10 mouse cellular contexts compared by ENCODE assay signal in the genomic region with DNA sequence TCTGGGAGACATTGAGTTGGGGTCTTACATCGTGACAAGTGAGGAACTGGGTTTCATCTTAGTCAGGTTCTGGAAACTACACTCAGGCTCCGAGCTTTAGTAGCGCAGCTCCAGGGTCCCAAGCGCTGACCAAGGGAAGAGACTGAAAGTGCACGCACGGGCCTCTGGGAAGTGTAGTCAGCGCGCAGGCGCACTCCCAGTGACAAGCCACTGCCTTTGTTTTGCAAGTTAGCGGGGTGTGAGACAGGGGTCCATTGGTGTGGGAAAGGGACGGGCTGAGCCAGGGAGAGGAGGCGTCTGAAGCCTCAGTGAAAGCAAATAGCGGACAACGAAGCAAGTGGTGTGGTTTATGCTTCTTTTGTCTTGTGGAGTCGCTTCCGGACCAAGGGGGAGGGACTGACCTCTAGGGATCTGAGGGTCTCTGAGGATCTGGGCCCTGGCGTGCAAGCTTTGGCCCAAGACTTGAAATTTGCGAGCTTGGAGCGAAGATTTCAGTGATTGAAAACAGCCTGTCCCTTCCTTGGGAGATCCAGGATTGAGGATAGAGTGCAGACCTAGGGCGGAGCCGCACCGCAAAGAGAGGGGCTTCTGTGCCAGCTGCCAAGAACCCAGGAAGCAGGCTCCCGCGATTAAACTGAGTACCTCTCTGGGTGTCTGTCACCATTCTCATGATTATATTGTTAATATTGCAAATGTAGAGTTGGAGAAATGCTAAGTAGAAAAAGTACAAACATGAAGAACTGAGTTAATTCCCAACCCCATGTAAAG. TPM values are rescaled to one million over a fixed set of nuclear protein-coding genes. Genes with fewer than 3 reads are reported as not detected.
DNase-seq lines count a peak whose midpoint lies in the region; ATAC-seq lines count a peak whose summit lies in the region.
"Had no signal": no experiment of that assay in that cellular context is flagged by ENCODE, and none has a peak within 500 bp of the region (broad histone marks: within the 10 kb centered on the region; RNA-seq: fewer than 3 reads in every experiment).

No protein-coding gene starts in this region.

- peak overlapping the region; percentile 78 for H3K4me3 ChIP-seq in megakaryocyte, embryonic 14.5 days (replicated peaks)
- H3K4me3 ChIP-seq in limb, embryonic 13.5 days: no peak overlapping the region
- peak overlapping the region; percentile 16; the same call in 1 of the 2 replicates for H3K4me3 ChIP-seq in stomach, embryonic 16.5 days (replicated peaks; ENCODE audit: low read length)
- H3K4me3 ChIP-seq: liver, embryonic 15.5 days had no signal

- no peak for ATAC-seq in megakaryocyte, adult 5-6 weeks (ENCODE audit: poor library complexity, severe bottlenecking)
- no peak for ATAC-seq in limb, embryonic 13.5 days (ENCODE audit: low FRiP score, low read depth)
- ATAC-seq in stomach, embryonic 16.5 days (ENCODE audit: insufficient read depth, low FRiP score): no peak

- no peaks in the 10 kb centered on the region for H3K27me3 ChIP-seq in megakaryocyte, embryonic 14.5 days (replicated peaks)
- H3K27me3 ChIP-seq in limb, embryonic 13.5 days: no peaks in the 10 kb centered on the region
- H3K27me3 ChIP-seq in stomach, embryonic 16.5 days (ENCODE audit: control insufficient read depth, insufficient read depth, low read length): no peaks in the 10 kb centered on the region
- H3K27me3 ChIP-seq: liver, embryonic 15.5 days had no signal

- peak; percentile 6 to 8 for DNase-seq in cerebellum, postnatal 25 days
- DNase-seq in cerebellum, adult 11-12 months: no peak
- DNase-seq in layer of hippocampus, adult 18-20 months (ENCODE audit: low spot score in 2 of 2): no peak
- no peak for DNase-seq in adrenal gland, postnatal 25 days

- H3K36me3 ChIP-seq in megakaryocyte, embryonic 14.5 days (replicated peaks; ENCODE audit: low read length): no peaks in the 10 kb centered on the region
- no peaks in the 10 kb centered on the region for H3K36me3 ChIP-seq in limb, embryonic 13.5 days
- H3K36me3 ChIP-seq in stomach, embryonic 16.5 days (ENCODE audit: control insufficient read depth, insufficient read depth, low read length): no peaks in the 10 kb centered on the region
- H3K36me3 ChIP-seq: liver, embryonic 15.5 days had no signal

- H3K9ac ChIP-seq in limb, embryonic 13.5 days: no peak overlapping the region
- H3K9ac ChIP-seq in stomach, embryonic 16.5 days (ENCODE audit: low read length): no peak overlapping the region
- H3K9ac ChIP-seq: liver, embryonic 15.5 days had no signal

- H3K9me3 ChIP-seq in megakaryocyte, embryonic 14.5 days: peaks cover 16% of the 10 kb centered on the region
- H3K9me3 ChIP-seq in limb, embryonic 13.5 days: peaks cover 18% of the 10 kb centered on the region; the same call in 1 of the 2 replicates
- H3K9me3 ChIP-seq in stomach, embryonic 16.5 days (replicated peaks; ENCODE audit: control insufficient read depth, low read length): peaks cover 7% of the 10 kb centered on the region; the same call in 1 of the 2 replicates
- H3K9me3 ChIP-seq: liver, embryonic 15.5 days had no signal

- 69% methylated on average over 24 of the region's 24 CpGs for WGBS in limb, embryonic 13.5 days
- WGBS in stomach, embryonic 16.5 days: 66% methylated on average over 24 of the region's 24 CpGs

- H3K4me2 ChIP-seq in limb, embryonic 13.5 days (replicated peaks): peak overlapping the region; percentile 30
- no peak overlapping the region for H3K4me2 ChIP-seq in stomach, embryonic 16.5 days (ENCODE audit: low read depth, low read length)
- H3K4me2 ChIP-seq: liver, embryonic 15.5 days had no signal

- H3K4me1 ChIP-seq in megakaryocyte, embryonic 14.5 days: no peaks in the 10 kb centered on the region
- no peaks in the 10 kb centered on the region for H3K4me1 ChIP-seq in limb, embryonic 13.5 days
- H3K4me1 ChIP-seq in stomach, embryonic 16.5 days (ENCODE audit: control insufficient read depth, insufficient read depth, low read length): no peaks in the 10 kb centered on the region
- H3K4me1 ChIP-seq: liver, embryonic 15.5 days had no signal

- no peak overlapping the region for H3K27ac ChIP-seq in limb, embryonic 13.5 days
- H3K27ac ChIP-seq in stomach, embryonic 16.5 days (ENCODE audit: low read length): no peak overlapping the region
- H3K27ac ChIP-seq: liver, embryonic 15.5 days had no signal

RNA-seq across cellular contexts. Expression of gene Vmn2r56, which starts 14.8 kb away (rescaled TPM):
- not detected in 2 replicates for polyA plus RNA-seq in megakaryocyte, embryonic 14.5 days (2012; ENCODE audit: insufficient read depth, low replicate concordance)
- not detected in 2 replicates for total RNA-seq in megakaryocyte, adult 5-6 weeks (2015)
- not detected in 2 replicates for total RNA-seq in megakaryocyte, adult 5-6 weeks (2017)
- polyA plus RNA-seq in limb, embryonic 13.5 days (2015; fragmentation: Nextera tagmentation; extraction: Ambion mirVana): not detected in 2 replicates
- not detected in 2 replicates for polyA plus RNA-seq in stomach, embryonic 16.5 days (2015; fragmentation: Nextera tagmentation; extraction: Ambion mirVana)
- total RNA-seq in layer of hippocampus, adult 18-20 months (2021): under 1 TPM in 1 of 2 experiments, not detected in 1; 0.05 TPM
- total RNA-seq in adrenal gland, postnatal 25 days (2021): not detected in 2 replicates
- polyA plus RNA-seq: gonadal fat pad, adult 2 months; liver, embryonic 15.5 days had no signal

RNA-seq across cellular contexts. Expression of gene Zscan18, which starts 53.8 kb away (rescaled TPM):
- not detected in 2 replicates for polyA plus RNA-seq in megakaryocyte, embryonic 14.5 days (2012; ENCODE audit: insufficient read depth, low replicate concordance)
- total RNA-seq in megakaryocyte, adult 5-6 weeks (2015): 0.27 TPM in 1 of 2 replicates, not detected in the other
- 0.04 and 0.12 TPM in 2 replicates for total RNA-seq in megakaryocyte, adult 5-6 weeks (2017)
- 13.2 and 14.4 TPM in 2 replicates for polyA plus RNA-seq in limb, embryonic 13.5 days (2015; fragmentation: Nextera tagmentation; extraction: Ambion mirVana)
- polyA plus RNA-seq in stomach, embryonic 16.5 days (2015; fragmentation: Nextera tagmentation; extraction: Ambion mirVana): 5.7 and 7.6 TPM in 2 replicates
- 10 to 100 TPM; 24.2 to 26.5 TPM for total RNA-seq in layer of hippocampus, adult 18-20 months (2021)
- total RNA-seq in adrenal gland, postnatal 25 days (2021): 5.8 and 8.1 TPM in 2 replicates

Comparison
In these comparisons a context has a peak if more than half of its experiments do, and no peak if none do; other contexts are left out.
1. DNase-seq: peak in cerebellum, postnatal 25 days (2 of 2); none in cerebellum, adult 11-12 months (single experiment), layer of hippocampus, adult 18-20 months (0 of 2) and adrenal gland, postnatal 25 days (single experiment).